Comparison of ENCODE assay signal across 9 mouse cellular contexts in the genomic region with DNA sequence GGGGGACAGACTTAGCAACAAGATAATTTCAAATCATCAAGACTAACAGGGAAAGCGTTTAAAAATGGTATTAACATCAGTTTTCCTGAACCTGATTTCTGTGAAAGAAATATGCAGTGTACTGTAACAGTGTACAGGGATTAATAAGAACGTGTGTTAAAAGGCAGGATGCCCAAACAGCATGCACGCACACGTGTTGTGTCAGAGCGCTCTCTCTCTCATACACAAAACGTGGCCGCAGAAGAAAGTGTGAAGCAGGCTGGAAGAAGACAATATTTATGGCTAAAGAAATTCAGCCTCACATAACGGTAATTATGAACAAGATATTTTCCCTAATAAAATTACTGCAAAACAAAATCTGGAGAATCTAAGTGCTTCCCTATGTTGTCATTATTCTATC. TPM values are rescaled to one million over a fixed set of nuclear protein-coding genes. Genes with fewer than 3 reads are reported as not detected.
DNase-seq lines count a peak whose midpoint lies in the region; ATAC-seq and TF ChIP-seq lines count a peak whose summit lies in the region.
"Had no signal": no experiment of that assay in that cellular context is flagged by ENCODE, and none has a peak within 500 bp of the region (broad histone marks: within the 10 kb centered on the region; RNA-seq: fewer than 3 reads in every experiment).

No protein-coding gene starts in this region.

- H3K4me3 ChIP-seq in heart, embryonic 10.5 days: peak overlapping the region; percentile 62; the same call in 1 of the 2 replicates
- peak overlapping the region; percentile 38; the same call in 1 of the 2 replicates for H3K4me3 ChIP-seq in lung, embryonic 14.5 days (ENCODE audit: low read depth, low read length)
- no peak overlapping the region for H3K4me3 ChIP-seq in limb, embryonic 11.5 days (ENCODE audit: low read depth, low read length)
- H3K4me3 ChIP-seq in neural tube, embryonic 15.5 days (replicated peaks): peak overlapping the region; percentile 38; the same call in 1 of the 2 replicates

- H3K36me3 ChIP-seq in heart, embryonic 10.5 days: no peaks in the 10 kb centered on the region
- no peaks in the 10 kb centered on the region for H3K36me3 ChIP-seq in lung, embryonic 14.5 days (ENCODE audit: insufficient read depth)
- no peaks in the 10 kb centered on the region for H3K36me3 ChIP-seq in limb, embryonic 11.5 days (ENCODE audit: control insufficient read depth, insufficient read depth, low read length)
- H3K36me3 ChIP-seq in neural tube, embryonic 15.5 days: no peaks in the 10 kb centered on the region

- H3K27me3 ChIP-seq in heart, embryonic 10.5 days (ENCODE audit: insufficient read depth, poor library complexity, severe bottlenecking): peaks cover 52% of the 10 kb centered on the region
- H3K27me3 ChIP-seq in lung, embryonic 14.5 days (ENCODE audit: insufficient read depth, low read length): peaks cover 40% of the 10 kb centered on the region
- peaks cover 24% of the 10 kb centered on the region for H3K27me3 ChIP-seq in limb, embryonic 11.5 days (ENCODE audit: control insufficient read depth, insufficient read depth, low read length)
- peaks cover 66% of the 10 kb centered on the region for H3K27me3 ChIP-seq in neural tube, embryonic 15.5 days (replicated peaks)

- no peak for DNase-seq in heart, embryonic 10.5 days (ENCODE audit: low spot score)
- no peak for DNase-seq in heart, adult 9 months (ENCODE audit: low spot score in 2 of 2)
- peak; percentile 37 for DNase-seq in lung, embryonic 14.5 days
- DNase-seq in lung, postnatal 4 days: no peak
- no peak for DNase-seq in limb, embryonic 11.5 days (ENCODE audit: low spot score)
- no peak for DNase-seq in adrenal gland, postnatal 10 days
- no peak for DNase-seq in layer of hippocampus, postnatal 36 days

- peak overlapping the region; percentile 87 for H3K27ac ChIP-seq in heart, embryonic 10.5 days
- H3K27ac ChIP-seq in lung, embryonic 14.5 days (ENCODE audit: low read depth): peak overlapping the region; percentile 34; the same call in 1 of the 2 replicates
- no peak overlapping the region for H3K27ac ChIP-seq in limb, embryonic 11.5 days (replicated peaks; ENCODE audit: low read depth, low read length)
- H3K27ac ChIP-seq in neural tube, embryonic 15.5 days (replicated peaks): no peak overlapping the region

- H3K9me3 ChIP-seq in heart, embryonic 10.5 days: no peaks in the 10 kb centered on the region
- no peaks in the 10 kb centered on the region for H3K9me3 ChIP-seq in lung, embryonic 14.5 days (ENCODE audit: low read depth, low read length)
- no peaks in the 10 kb centered on the region for H3K9me3 ChIP-seq in limb, embryonic 11.5 days (ENCODE audit: control insufficient read depth, low read length)
- no peaks in the 10 kb centered on the region for H3K9me3 ChIP-seq in neural tube, embryonic 15.5 days (replicated peaks)

- ATAC-seq in lung, embryonic 14.5 days (ENCODE audit: insufficient read depth): no peak
- ATAC-seq in limb, embryonic 11.5 days (ENCODE audit: insufficient number of reproducible peaks, low FRiP score, low TSS enrichment, low read depth): no peak
- no peak for ATAC-seq in neural tube, embryonic 15.5 days (ENCODE audit: low FRiP score)
- ATAC-seq: Patski had no signal

- TF ChIP-seq CTCF in lung, embryonic 14.5 days (IDR thresholded peaks at IDR 0.05; ENCODE audit: low read depth): no peak

- WGBS in heart, embryonic 10.5 days: 56% methylated on average over 8 of the region's 8 CpGs
- 36% methylated on average over 8 of the region's 8 CpGs for WGBS in lung, embryonic 14.5 days
- WGBS in limb, embryonic 11.5 days: 37% methylated on average over 8 of the region's 8 CpGs
- WGBS in neural tube, embryonic 15.5 days: 36% methylated on average over 8 of the region's 8 CpGs

- H3K4me1 ChIP-seq in heart, embryonic 10.5 days: peaks cover 33% of the 10 kb centered on the region
- H3K4me1 ChIP-seq in lung, embryonic 14.5 days (ENCODE audit: insufficient read depth): peaks cover 4% of the 10 kb centered on the region; the same call in 1 of the 2 replicates
- H3K4me1 ChIP-seq in limb, embryonic 11.5 days (ENCODE audit: control insufficient read depth, insufficient read depth, low read length): peaks cover 39% of the 10 kb centered on the region
- H3K4me1 ChIP-seq in neural tube, embryonic 15.5 days: peaks cover 35% of the 10 kb centered on the region

- peak overlapping the region; percentile 85 for H3K4me2 ChIP-seq in lung, embryonic 14.5 days
- H3K4me2 ChIP-seq in limb, embryonic 11.5 days (ENCODE audit: low read depth, severe bottlenecking): peak overlapping the region; percentile 76; the same call in 1 of the 2 replicates
- H3K4me2 ChIP-seq in neural tube, embryonic 15.5 days: peak overlapping the region; percentile 62; the same call in 1 of the 2 replicates

- H3K9ac ChIP-seq in lung, embryonic 14.5 days: no peak overlapping the region
- no peak overlapping the region for H3K9ac ChIP-seq in limb, embryonic 11.5 days (ENCODE audit: low read length)
- H3K9ac ChIP-seq in neural tube, embryonic 15.5 days (replicated peaks): no peak overlapping the region

RNA-seq across cellular contexts. Expression of a gene that starts 4.9 kb away (rescaled TPM):
- 22.2 and 29.3 TPM in 2 replicates for polyA plus RNA-seq in heart, embryonic 10.5 days (2016; fragmentation: Nextera tagmentation; extraction: Ambion mirVana)
- 31.6 and 32.7 TPM in 2 replicates for polyA plus RNA-seq in lung, embryonic 14.5 days (2014; fragmentation: Nextera tagmentation; extraction: Ambion mirVana)
- polyA plus RNA-seq in limb, embryonic 11.5 days (2014; fragmentation: Nextera tagmentation; extraction: Ambion mirVana): 60.8 and 68.4 TPM in 2 replicates
- polyA plus RNA-seq in neural tube, embryonic 15.5 days (2015; fragmentation: Nextera tagmentation; extraction: Ambion mirVana): 6.3 and 28.7 TPM in 2 replicates
- 1 to 10 TPM; 9.8 TPM for total RNA-seq in adrenal gland, postnatal 10 days (2021)
- 1 to 10 TPM; 5.5 to 6.7 TPM for total RNA-seq in layer of hippocampus, postnatal 36 days (2021)

Comparison
In these comparisons a context has a peak if more than half of its experiments do, and no peak if none do; other contexts are left out.
1. H3K27ac ChIP-seq: peak in heart, embryonic 10.5 days (single experiment) and lung, embryonic 14.5 days (single experiment); none in limb, embryonic 11.5 days (single experiment) and neural tube, embryonic 15.5 days (single experiment).
2. Peak in every context shown above with its lines, with median percentiles within 50 percentile points of each other: H3K4me2 ChIP-seq.